Mouse (Mus musculus): Measurements from ENCODE around the gene Mroh7.

Mroh7 gene

GRCm38 (mm10) chr4:106633281-106634085 lies 97.2 kb downstream of the Mroh7 start:
- DNase-seq (ENCODE audit: low read depth, low spot score): no peak

- DNase-seq (ENCODE audit: low read depth, low spot score): no peak
These were observed 98.4 kb downstream of the Mroh7 start for GRCm38 (mm10) chr4:106632313-106632712.

Data from R1 (cell line).